Mouse (Mus musculus) C2C12 (cell line): ENCODE results near the gene Ifne. TPM values are rescaled to one million over a fixed set of nuclear protein-coding genes. Genes with fewer than 3 reads are reported as not detected.
"Not testable (repeated sequence)": the region's sequence is repeated elsewhere in the genome, so short reads cannot be mapped to it uniquely, and the experiment has no call there.

Experiments used
- H3K27me3 ChIP-seq: one replicate; pipeline ENCODE4 v1.6.1; 2011; ENCODE audit not compliant: control insufficient read depth, insufficient read depth, insufficient read length
- H3K36me3 ChIP-seq: one replicate; pipeline ENCODE4 v1.6.1; 2011; ENCODE audit not compliant: control insufficient read depth, insufficient read depth
- H3K4me3 ChIP-seq: one replicate; pipeline ENCODE4 v1.5.1; 2011; ENCODE audit warnings: mild to moderate bottlenecking, control low read depth; ENCODE audit not compliant: poor library complexity, insufficient read depth, severe bottlenecking
- H3K79me2 ChIP-seq: one replicate; pipeline ENCODE4 v1.6.1; 2011; ENCODE audit not compliant: control insufficient read depth, insufficient read depth
- H3K79me3 ChIP-seq: one replicate; pipeline ENCODE4 v1.6.1; 2011; ENCODE audit warnings: low read depth, control low read depth
- H3ac ChIP-seq: one replicate; pipeline ENCODE3; 2011; ENCODE audit warnings: low read depth; ENCODE audit not compliant: control insufficient read depth, insufficient read length
- CEBPB ChIP-seq: IDR thresholded peaks from one replicate; pipeline ENCODE4 v1.6.1; 2011; ENCODE audit warnings: low read depth, mild to moderate bottlenecking, control low read depth, moderate library complexity
- CTCF ChIP-seq: IDR thresholded peaks from one replicate; pipeline ENCODE4 v1.5.1; 2011; ENCODE audit not compliant: control insufficient read depth, insufficient read depth, insufficient read length
- FOSL1 ChIP-seq: IDR thresholded peaks from one replicate; pipeline ENCODE4 v1.8.0; 2011; ENCODE audit warnings: mild to moderate bottlenecking, low read length; ENCODE audit not compliant: poor library complexity, insufficient read depth, severe bottlenecking
- MAX ChIP-seq: IDR thresholded peaks from one replicate; pipeline ENCODE4 v1.6.1; 2011; ENCODE audit warnings: mild to moderate bottlenecking, control low read depth
- MYOD1 ChIP-seq: IDR thresholded peaks from one replicate; pipeline ENCODE4 v1.6.1; 2011; ENCODE audit warnings: low read depth; ENCODE audit not compliant: control insufficient read depth, insufficient read length
- MYOG ChIP-seq: IDR thresholded peaks from one replicate; pipeline ENCODE4 v1.6.1; 2011; ENCODE audit not compliant: control insufficient read depth, insufficient read length; ENCODE audit errors: extremely low read depth
- USF1 ChIP-seq: IDR thresholded peaks from one replicate; pipeline ENCODE4 v1.6.1; 2011; ENCODE audit warnings: low read depth, mild to moderate bottlenecking, control low read depth, moderate library complexity
- microRNA-seq: library from miRNA; unstranded; fragments of <30 nt; microRNA quantifications from one replicate; pipeline ENCODE4, GENCODE M21; 2019; ENCODE audit warnings: borderline microRNAs expressed
- polyA plus RNA-seq: library from polyadenylated mRNA; unstranded; fragments of >200 nt; fragmentation: generic; extraction: Trizol; gene quantifications from one replicate; pipeline ENCODE4 v1.2.1, GENCODE M21; 2012; ENCODE audit warnings: missing spikeins

Gene Ifne
- polyA plus RNA-seq, 1 experiment, result not detected

DNA sequence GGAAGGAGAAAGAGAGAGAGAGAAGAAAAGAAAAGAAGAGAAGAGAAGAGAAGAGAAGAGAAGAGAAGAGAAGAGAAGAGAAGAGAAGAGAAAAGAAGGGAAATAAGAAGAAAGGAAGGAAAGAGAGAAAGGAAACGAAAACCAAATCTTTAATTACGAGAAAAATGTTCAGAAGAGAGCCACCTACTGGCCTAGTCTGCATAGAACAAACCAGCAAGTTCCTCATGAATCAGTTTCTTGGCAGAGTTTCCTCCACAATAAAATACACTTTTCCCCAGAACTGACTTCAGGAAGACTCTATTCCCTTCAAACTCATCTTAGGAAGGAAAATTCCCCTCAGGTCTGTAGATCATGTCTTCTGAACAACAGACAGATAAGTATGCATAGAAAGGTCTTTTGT is 34.7 kb downstream of the Ifne start:
- H3K4me3 ChIP-seq, result no peak overlapping the region
- TF ChIP-seq MYOD1 (no peak), MYOG (no peak), CEBPB (no peak), CTCF (no peak), USF1 (no peak), FOSL1 (no peak), MAX (no peak)
- H3K79me2 ChIP-seq, result no peaks in the 10 kb centered on the region
- no peak overlapping the region for H3ac ChIP-seq
- H3K36me3 ChIP-seq, result no peaks in the 10 kb centered on the region
- no peaks in the 10 kb centered on the region for H3K79me3 ChIP-seq
- H3K27me3 ChIP-seq, result peaks cover 12% of the 10 kb centered on the region

DNA sequence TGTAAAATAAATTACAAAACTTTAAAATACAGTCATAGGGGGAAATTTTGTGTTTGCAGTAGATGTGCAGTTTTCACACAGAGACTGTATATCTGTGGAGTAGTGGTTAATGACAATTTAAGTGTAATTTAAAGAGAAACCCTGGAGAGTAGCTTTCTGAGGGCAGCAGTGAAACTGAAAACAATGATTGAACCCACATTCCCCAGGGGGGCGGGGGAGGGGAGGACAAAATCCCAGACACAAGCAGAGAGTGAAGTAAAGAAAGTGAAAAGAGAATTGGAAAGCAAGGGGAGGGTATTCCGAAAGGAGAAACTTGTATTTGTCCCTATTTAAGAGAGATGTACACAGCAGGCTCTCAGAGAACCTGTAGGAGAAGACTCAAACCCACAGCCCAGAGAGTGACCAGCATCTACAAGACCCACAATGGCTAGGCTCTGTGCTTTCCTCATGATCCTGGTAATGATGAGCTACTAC is 38.5 kb downstream of the Ifne start, which contains the start of gene Ifna4:
TSS of gene Ifna4 (plus strand) at position 424 of the 474 bp plus-strand sequence.
- H3K27me3 ChIP-seq, result peaks cover 4% of the 10 kb centered on the region
- H3K79me2 ChIP-seq, result no peaks in the 10 kb centered on the region
- no peak within 1 kb of the TSS for H3ac ChIP-seq
- no peak within 1 kb of the TSS for H3K4me3 ChIP-seq
- no peaks in the 10 kb centered on the region for H3K79me3 ChIP-seq
- no peaks in the 10 kb centered on the region for H3K36me3 ChIP-seq
- TF ChIP-seq CTCF, result no peak
- TF ChIP-seq MAX, result no peak
- TF ChIP-seq USF1, result no peak
- TF ChIP-seq CEBPB, result no peak
- no peak for TF ChIP-seq MYOG
- no peak for TF ChIP-seq MYOD1
- TF ChIP-seq FOSL1, result no peak

DNA sequence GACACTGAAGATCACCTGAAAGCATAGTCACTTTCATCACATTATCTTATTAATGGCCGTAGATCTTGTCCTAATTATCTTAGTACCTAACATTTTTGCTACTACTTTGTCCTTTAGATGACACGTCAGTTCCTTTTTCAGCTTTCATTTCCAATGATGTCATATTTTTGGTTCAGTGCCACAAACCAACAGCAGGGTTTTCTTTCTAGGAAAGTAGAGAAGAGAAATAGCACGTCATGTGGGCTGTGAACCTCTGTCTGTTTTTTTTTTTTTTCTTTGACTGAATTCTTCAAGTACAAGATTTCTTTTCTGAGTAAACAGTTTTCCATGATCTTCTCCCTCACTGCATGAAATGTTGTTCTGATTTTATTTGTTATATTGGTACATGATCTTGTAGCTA is 39.9 kb downstream of the Ifne start:
- H3K4me3 ChIP-seq, result no peak overlapping the region
- peaks cover 7% of the 10 kb centered on the region for H3K27me3 ChIP-seq

DNA sequence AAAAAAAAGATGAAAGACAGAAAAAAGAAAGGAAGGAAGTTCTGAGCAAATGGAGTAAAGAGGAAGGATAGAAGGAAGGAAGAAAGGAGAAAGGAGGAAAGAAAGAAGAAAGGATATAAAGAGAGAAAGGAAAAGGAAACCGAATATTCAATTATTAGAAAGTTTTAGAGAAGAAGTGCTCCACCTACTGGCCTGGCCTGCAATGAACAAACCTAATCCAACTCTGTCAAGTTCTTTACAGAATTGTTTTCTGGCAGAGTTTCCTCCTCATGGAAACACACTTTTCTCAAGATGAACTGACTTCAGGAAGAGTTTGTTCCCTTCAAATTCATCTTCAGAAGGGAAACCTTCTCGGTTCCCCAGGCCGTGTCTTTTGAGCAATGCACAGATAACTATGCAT is 41.2 kb downstream of the Ifne start:
- Histone ChIP-seq H3K36me3 (no peaks in the 10 kb centered on the region), H3K79me3 (no peaks in the 10 kb centered on the region), H3ac (no peak overlapping the region), H3K79me2 (no peaks in the 10 kb centered on the region), H3K27me3 (peaks cover 10% of the 10 kb centered on the region), H3K4me3 (no peak overlapping the region)
- no peak for TF ChIP-seq MYOG
- no peak for TF ChIP-seq CEBPB
- no peak for TF ChIP-seq MYOD1

More for the DNA sequence above, 39.9 kb downstream of the Ifne start:
- TF ChIP-seq FOSL1 (no peak), MYOD1 (no peak), MAX (no peak), MYOG (no peak), CTCF (no peak), CEBPB (no peak), USF1 (no peak)
- Histone ChIP-seq H3K79me2 (no peaks in the 10 kb centered on the region), H3K36me3 (no peaks in the 10 kb centered on the region), H3K79me3 (no peaks in the 10 kb centered on the region), H3ac (no peak overlapping the region)

DNA sequence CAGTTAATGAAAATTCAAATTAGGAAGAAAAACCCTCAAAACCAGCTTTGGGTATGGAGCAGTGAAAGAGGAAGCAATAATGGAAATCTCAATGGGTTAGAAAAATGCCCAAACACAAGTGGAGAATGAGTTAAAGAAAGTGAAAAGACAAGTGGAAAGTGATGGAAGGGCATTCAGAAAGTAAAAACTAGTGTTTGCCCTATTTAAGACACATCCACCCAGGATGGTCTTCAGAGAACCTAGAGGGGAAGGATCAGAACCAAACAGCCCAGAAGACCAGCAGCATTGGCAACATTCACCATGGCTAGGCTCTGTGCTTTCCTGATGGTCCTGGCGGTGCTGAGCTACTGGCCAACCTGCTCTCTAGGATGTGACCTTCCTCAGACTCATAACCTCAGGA is 44.8 kb downstream of the Ifne start, which contains the start of gene Ifna5:
TSS of gene Ifna5 (plus strand) at position 301 of the 400 bp plus-strand sequence.
- not testable (repeated sequence) for H3ac ChIP-seq, H3K79me3 ChIP-seq, H3K79me2 ChIP-seq, H3K4me3 ChIP-seq, H3K27me3 ChIP-seq, H3K36me3 ChIP-seq

DNA sequence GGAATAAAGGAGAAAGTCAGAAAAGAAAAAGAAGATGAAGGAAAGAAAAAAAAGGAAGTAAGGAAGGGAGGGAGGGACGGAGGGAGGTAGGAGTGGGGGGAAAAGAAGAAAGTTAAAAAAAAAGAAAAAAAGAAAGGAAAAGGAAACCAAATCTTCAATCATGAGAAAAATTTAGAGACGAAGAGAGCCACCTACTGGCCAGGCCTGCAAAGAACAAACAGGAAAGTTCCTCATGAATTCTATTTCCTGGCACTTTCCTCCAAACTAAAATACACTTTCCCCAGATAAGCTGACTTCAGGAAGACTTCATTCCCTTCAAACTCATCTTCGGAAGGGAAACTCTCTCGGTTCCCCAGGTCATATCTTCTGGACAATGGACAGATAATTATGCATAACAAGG is 49.5 kb downstream of the Ifne start:
- Histone ChIP-seq H3K4me3 (no peak overlapping the region), H3K79me3 (no peaks in the 10 kb centered on the region), H3K27me3 (peaks cover 3% of the 10 kb centered on the region), H3K36me3 (no peaks in the 10 kb centered on the region), H3K79me2 (no peaks in the 10 kb centered on the region), H3ac (no peak overlapping the region)
- no peak for TF ChIP-seq MYOG
- no peak for TF ChIP-seq MAX
- no peak for TF ChIP-seq CEBPB
- no peak for TF ChIP-seq CTCF
- no peak for TF ChIP-seq USF1
- no peak for TF ChIP-seq MYOD1
- no peak for TF ChIP-seq FOSL1

Small RNAs within 50 kb of the gene (microRNA-seq; reads per million reads assigned to microRNA genes)
- gene Mir31, result 34,392 reads per million, percentile 99 among the genes with 10 or more reads in this experiment

Other genes with a start within 250 kb of the Ifne start
- gene C87499, start 245.8 kb downstream of the Ifne start, polyA plus RNA-seq, result not detected
- not detected for gene Ifna13, start 235.7 kb downstream of the Ifne start, polyA plus RNA-seq
- gene Ifna16, start 203.3 kb downstream of the Ifne start, polyA plus RNA-seq, result not detected
- not detected for gene Ifna2, start 196.3 kb downstream of the Ifne start, polyA plus RNA-seq
- gene Ifnab, start 188.8 kb downstream of the Ifne start, polyA plus RNA-seq, result not detected
- gene Gm26566, start 158.4 kb downstream of the Ifne start, polyA plus RNA-seq, result 1.9 TPM
- 11.6 TPM for gene Klhl9, start 157.7 kb downstream of the Ifne start, polyA plus RNA-seq
- gene Gm13271, start 125.3 kb downstream of the Ifne start, polyA plus RNA-seq, result not detected
- gene Gm13283, start 120.1 kb downstream of the Ifne start, polyA plus RNA-seq, result not detected
- 1.3 TPM for gene Gm13290, start 106.4 kb downstream of the Ifne start, polyA plus RNA-seq
- gene Gm13289, start 103.3 kb downstream of the Ifne start, polyA plus RNA-seq, result not detected
- not detected for gene Gm13272, start 100.4 kb downstream of the Ifne start, polyA plus RNA-seq
- gene Ifnz, start 98.1 kb downstream of the Ifne start, polyA plus RNA-seq, result not detected
- 0.92 TPM for gene Gm13276, start 94.5 kb downstream of the Ifne start, polyA plus RNA-seq
- not detected for gene Gm13277, start 91.6 kb downstream of the Ifne start, polyA plus RNA-seq
- gene Gm13278, start 88.7 kb downstream of the Ifne start, polyA plus RNA-seq, result not detected
- gene Gm13275, start 85.7 kb downstream of the Ifne start, polyA plus RNA-seq, result 0.42 TPM
- not detected for gene Gm13279, start 82.8 kb downstream of the Ifne start, polyA plus RNA-seq
- not detected for gene Gm13285, start 80.5 kb downstream of the Ifne start, polyA plus RNA-seq
- 0.42 TPM for gene Gm13287, start 76.9 kb downstream of the Ifne start, polyA plus RNA-seq
- 0.18 TPM for gene Gm13288, start 74.7 kb downstream of the Ifne start, polyA plus RNA-seq
- gene Ifna7, start 64.0 kb downstream of the Ifne start, polyA plus RNA-seq, result not detected
- gene Ifna11, start 60.2 kb downstream of the Ifne start, polyA plus RNA-seq, result not detected
- not detected for gene Ifna6, start 52.8 kb downstream of the Ifne start, polyA plus RNA-seq
- not detected for gene Ifna5, start 44.7 kb downstream of the Ifne start, polyA plus RNA-seq
- not detected for gene Ifna4, start 38.3 kb downstream of the Ifne start, polyA plus RNA-seq
- gene Ifna1, start 30.1 kb downstream of the Ifne start, polyA plus RNA-seq, result not detected